Mouse (Mus musculus) midbrain, embryonic 10.5 days (tissue): ENCODE data around the gene Zfp358. TPM values are rescaled to one million over a fixed set of nuclear protein-coding genes. Genes with fewer than 3 reads are reported as not detected.

Experiments used
- DNase-seq: peaks from one replicate; pipeline ENCODE4 v3.0.0-alpha.2; 2017; ENCODE audit warnings: low spot score
- H3K27ac ChIP-seq: fragments of 300-500 bp; sonication (generic); replicated peaks from 2 replicates; pipeline ENCODE4 v1.5.1; 2016; ENCODE audit warnings: mild to moderate bottlenecking
- H3K27me3 ChIP-seq: fragments of 300-500 bp; sonication (generic); 2 replicates; pipeline ENCODE4 v1.6.1; 2016; ENCODE audit warnings: low read depth, mild to moderate bottlenecking; ENCODE audit not compliant: poor library complexity, severe bottlenecking
- H3K36me3 ChIP-seq: fragments of 300-500 bp; sonication (generic); 2 replicates; pipeline ENCODE4 v1.6.1; 2016; ENCODE audit warnings: mild to moderate bottlenecking, moderate library complexity
- H3K4me1 ChIP-seq: fragments of 300-500 bp; sonication (generic); 2 replicates; pipeline ENCODE4 v1.6.1; 2016
- H3K4me3 ChIP-seq: fragments of 300-500 bp; sonication (generic); 2 replicates; pipeline ENCODE4 v1.5.1; 2016; ENCODE audit warnings: mild to moderate bottlenecking, moderate library complexity
- H3K9me3 ChIP-seq: fragments of 300-500 bp; sonication (generic); replicated peaks from 2 replicates; pipeline ENCODE4 v1.6.1; 2016; ENCODE audit warnings: mild to moderate bottlenecking
- WGBS: fragments of 180-500 bp; shearing (Covaris S2); methylation state at CpG from one replicate; pipeline ENCODE4 v1.1.7; 2016; 5-methylcytosine and 5-hydroxymethylcytosine counted together
- polyA plus RNA-seq: library from polyadenylated mRNA; unstranded; fragments of >200 nt; fragmentation: Nextera tagmentation; extraction: Ambion mirVana; gene quantifications from 2 replicates; pipeline ENCODE4 v1.2.1, GENCODE M21; 2016

The Zfp358 gene
- 69.4 and 80.0 TPM in 2 replicates for polyA plus RNA-seq

DNA sequence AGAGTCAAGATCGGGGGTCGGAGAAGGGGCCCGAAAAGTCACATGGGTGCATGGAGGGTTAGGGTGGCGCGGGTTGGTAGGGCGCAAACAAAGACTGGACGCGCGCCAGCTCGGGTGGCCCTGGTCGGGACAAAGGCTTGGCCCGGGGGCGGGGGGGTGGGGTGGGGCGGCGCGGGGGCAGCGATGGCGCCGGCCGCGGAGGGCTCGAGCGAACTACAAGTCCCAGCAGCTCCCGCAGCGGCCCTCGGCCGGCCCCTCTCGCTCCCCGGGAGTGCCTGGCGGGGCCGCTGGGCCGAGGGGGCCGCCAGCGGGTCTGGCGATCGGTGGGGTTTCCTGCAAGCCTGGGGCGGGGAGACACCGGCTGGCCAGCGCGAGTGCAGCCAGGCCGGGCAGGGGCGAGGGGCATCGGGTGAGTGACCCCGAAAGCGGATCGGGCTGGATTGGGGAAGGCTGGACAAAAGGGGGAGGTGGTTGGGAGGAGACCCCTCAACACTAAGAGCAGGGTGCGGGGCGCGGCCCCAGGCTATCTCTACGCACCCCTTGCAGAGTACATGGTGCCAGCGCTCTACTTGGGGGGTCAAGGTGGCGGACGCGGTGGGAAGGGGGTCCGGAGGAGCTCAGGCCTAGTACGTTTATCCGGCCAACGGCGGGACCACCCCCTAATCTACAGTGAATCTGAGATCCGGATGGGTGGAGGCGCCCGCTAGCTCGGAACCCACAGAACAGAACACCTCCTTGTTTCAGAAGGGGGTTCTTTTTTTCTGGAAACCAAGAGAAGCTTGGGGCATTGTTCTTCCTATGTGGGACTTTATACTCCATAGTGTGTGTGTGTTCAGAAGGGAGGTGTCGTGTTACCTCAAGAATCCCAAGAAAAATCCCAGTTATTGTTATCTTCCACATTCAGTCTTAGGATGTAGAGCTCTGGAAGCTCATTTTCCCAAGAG lies at the start of gene Zfp358:
Gene Zfp358 (plus strand): TSS at position 238 of the 944 bp plus-strand sequence.
- Histone ChIP-seq H3K4me1 (peaks cover 25% of the 10 kb centered on the region), H3K9me3 (peaks cover 23% of the 10 kb centered on the region), H3K27me3 (no peaks in the 10 kb centered on the region), H3K36me3 (peaks cover 42% of the 10 kb centered on the region), H3K4me3 (peak within 1 kb of the TSS; percentile 90), H3K27ac (peak within 1 kb of the TSS; percentile 99)
- peak; percentile 91 for DNase-seq
- 1% methylated on average over 64 of the region's 64 CpGs for WGBS

DNA sequence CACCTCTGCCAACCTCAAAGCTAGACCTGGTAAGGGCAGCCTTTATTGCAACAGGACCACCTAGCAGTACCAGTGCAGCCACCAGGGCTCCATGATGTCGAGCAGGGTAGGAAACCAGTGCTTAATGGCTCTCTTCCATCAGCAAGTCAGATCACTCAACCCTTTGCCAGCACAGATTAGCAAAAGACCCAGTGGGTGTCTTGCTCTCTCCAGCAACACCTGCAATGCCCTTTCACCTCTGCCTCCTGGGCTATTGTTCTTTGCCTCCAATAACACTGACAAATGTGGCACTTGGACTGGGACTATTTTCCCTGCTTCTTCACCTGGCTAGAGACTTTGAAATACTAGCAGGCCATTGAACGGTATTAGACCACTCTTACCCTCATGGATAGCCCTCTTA lies 43.7 kb upstream of the Zfp358 start:
- H3K4me1 ChIP-seq = no peaks in the 10 kb centered on the region
- no peaks in the 10 kb centered on the region for H3K27me3 ChIP-seq
- no peak overlapping the region for H3K27ac ChIP-seq
- H3K36me3 ChIP-seq = peaks cover 89% of the 10 kb centered on the region
- no peaks in the 10 kb centered on the region for H3K9me3 ChIP-seq
- H3K4me3 ChIP-seq = no peak overlapping the region
- DNase-seq = no peak
- 89% methylated on average over 2 of the region's 2 CpGs for WGBS

DNA sequence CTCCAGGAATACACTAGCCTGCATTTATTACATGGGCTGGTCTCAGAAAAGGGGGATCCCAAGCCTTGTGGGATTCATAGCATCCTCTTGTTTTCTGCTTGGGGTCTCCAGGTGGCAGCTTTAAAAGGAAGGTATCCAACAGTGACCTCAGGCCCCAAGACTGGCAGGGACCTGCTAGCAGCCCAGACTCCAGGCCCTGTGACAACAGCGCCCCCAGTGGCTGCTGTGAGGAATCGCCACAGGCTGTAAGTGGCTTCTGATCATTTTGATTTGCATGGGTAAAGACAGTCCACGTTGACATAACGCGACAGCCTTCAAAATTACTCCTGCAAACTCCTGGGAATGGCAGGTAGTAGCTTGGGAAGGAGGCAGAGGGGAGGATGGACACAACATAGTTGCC lies 42.3 kb upstream of the Zfp358 start:
- Histone ChIP-seq H3K4me1 (no peaks in the 10 kb centered on the region), H3K9me3 (no peaks in the 10 kb centered on the region), H3K27me3 (no peaks in the 10 kb centered on the region), H3K4me3 (no peak overlapping the region), H3K27ac (no peak overlapping the region), H3K36me3 (peaks cover 91% of the 10 kb centered on the region)
- 36% methylated on average over 5 of the region's 5 CpGs for WGBS
- peak; percentile 51 for DNase-seq

DNA sequence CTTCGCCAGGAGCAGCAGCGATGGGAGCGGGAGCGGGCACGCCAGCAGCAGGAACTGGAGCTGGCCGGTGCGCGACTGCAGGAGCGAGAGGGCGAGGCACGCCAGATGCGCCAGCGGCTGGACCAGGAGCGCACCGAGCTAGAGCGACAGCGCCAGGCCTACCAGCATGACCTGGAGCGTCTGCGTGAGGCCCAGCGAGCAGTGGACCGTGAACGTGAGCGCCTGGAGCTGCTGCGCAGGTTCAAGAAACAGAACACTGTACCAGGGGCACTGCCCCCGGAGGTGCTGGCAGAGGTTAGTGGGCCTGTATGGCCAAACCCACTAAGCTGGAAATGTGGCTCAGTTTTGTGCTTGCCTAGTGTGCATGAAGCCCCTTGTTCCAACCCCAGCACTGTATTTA lies 40.9 kb upstream of the Zfp358 start:
- Histone ChIP-seq H3K9me3 (no peaks in the 10 kb centered on the region), H3K4me1 (no peaks in the 10 kb centered on the region), H3K4me3 (no peak overlapping the region), H3K27me3 (no peaks in the 10 kb centered on the region), H3K36me3 (peaks cover 93% of the 10 kb centered on the region), H3K27ac (no peak overlapping the region)
- no peak for DNase-seq
- 95% methylated on average over 25 of the region's 25 CpGs for WGBS

DNA sequence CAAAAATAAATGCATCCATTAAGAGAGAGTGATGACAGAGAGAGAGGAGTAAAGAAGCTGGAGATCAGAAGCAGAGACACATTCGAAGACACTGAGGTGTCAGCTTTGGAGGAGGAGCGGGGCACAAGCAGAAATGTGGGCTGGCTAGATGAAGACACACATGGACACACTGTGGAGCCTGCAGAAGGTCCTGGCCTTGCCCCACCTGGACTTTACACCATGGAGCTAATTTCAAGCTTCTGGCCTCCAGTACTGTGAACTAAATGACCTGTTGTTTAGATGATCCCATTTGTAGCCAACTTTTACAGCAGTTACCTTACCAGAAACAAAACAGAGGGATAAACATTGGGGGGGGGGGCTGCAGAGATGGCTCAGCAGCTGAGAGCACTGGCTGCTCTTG lies 29.7 kb upstream of the Zfp358 start:
- WGBS = 89% methylated on average over 2 of the region's 2 CpGs
- H3K27me3 ChIP-seq = no peaks in the 10 kb centered on the region
- DNase-seq = no peak

DNA sequence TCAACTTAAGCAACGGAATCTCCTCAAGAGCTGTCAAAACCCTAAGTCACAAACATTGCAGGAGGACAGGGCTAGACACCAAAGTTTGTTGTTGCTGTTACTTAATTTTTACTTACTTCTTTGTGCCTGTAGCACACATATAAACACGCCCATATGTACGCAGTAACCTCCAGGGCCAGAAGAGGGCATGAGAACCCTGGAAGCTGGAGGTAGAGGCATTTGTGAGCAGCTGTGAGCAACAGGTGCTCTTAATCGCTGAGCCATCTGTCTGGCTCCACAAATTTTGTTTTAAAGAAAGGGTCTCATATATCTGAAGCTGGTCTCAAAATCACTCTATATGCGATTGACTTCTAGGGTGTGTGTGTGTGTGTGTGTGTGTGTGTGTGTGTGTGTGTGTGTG lies 28.6 kb upstream of the Zfp358 start:
- H3K27me3 ChIP-seq = no peaks in the 10 kb centered on the region
- H3K9me3 ChIP-seq = no peaks in the 10 kb centered on the region
- H3K36me3 ChIP-seq = peaks cover 2% of the 10 kb centered on the region; the same call in 1 of the 2 replicates
- 66% methylated on average over 5 of the region's 5 CpGs for WGBS
- H3K4me1 ChIP-seq = peaks cover 11% of the 10 kb centered on the region
- DNase-seq = peak; percentile 53
- H3K27ac ChIP-seq = 0 out of 2 replicates have a peak overlapping the region, but pooled peaks have one; percentile 13
- H3K4me3 ChIP-seq = no peak overlapping the region

More for the DNA sequence above, 29.7 kb upstream of the Zfp358 start:
- H3K9me3 ChIP-seq = no peaks in the 10 kb centered on the region
- H3K4me3 ChIP-seq = no peak overlapping the region
- H3K27ac ChIP-seq = no peak overlapping the region
- H3K36me3 ChIP-seq = peaks cover 12% of the 10 kb centered on the region
- peaks cover 10% of the 10 kb centered on the region for H3K4me1 ChIP-seq

DNA sequence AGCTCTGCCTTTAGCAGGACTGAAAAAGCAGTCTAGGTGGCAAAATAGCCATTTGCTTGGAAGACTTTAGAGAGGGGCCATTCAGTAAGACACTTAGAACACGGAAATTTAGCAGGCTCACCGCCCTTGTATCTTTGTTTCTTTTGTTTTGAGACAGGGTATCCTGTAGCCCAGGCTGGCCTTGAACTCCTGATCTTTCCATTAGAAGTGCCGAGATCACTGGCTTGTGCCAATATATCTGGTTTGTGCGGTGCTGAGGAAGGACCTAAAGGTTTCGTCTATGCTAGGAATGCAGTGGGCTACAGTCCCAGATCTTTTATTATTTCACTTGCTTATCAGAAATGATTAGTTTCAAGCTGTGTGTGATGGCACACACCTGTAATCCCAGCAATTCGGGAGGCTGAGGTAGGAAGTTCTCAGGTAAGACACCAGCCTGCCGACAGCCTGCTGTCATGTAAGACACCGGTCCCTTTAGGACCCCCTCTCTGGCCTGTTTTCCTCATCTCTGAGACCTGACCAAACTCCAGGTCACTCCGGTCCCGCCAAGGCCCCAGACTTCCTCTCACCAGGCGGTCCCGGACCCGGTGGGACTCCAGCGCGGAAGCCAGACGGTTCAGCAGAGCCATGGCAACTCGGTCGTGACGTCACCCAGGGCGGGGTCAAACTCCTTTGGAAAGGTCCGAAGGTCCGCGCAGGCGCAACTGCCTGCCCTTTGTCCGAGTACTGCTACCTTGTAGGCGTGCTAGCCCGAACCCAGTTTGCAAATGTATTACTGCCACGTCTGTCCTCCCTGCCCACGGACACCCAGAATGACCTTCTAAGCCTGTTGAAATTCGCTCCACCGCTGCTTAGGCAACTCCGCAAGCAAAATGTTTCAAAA lies 25.7 kb upstream of the Zfp358 start, which contains the start of gene Pex11g:
Gene Pex11g (minus strand): TSS at position 675 of the 880 bp plus-strand sequence.
- Histone ChIP-seq H3K27me3 (no peaks in the 10 kb centered on the region), H3K4me3 (peak within 1 kb of the TSS; percentile 58), H3K36me3 (no peaks in the 10 kb centered on the region), H3K9me3 (no peaks in the 10 kb centered on the region), H3K4me1 (peaks cover 11% of the 10 kb centered on the region), H3K27ac (peak within 1 kb of the TSS; percentile 96)
- DNase-seq = peak; percentile 99
- WGBS = 9% methylated on average over 32 of the region's 32 CpGs

DNA sequence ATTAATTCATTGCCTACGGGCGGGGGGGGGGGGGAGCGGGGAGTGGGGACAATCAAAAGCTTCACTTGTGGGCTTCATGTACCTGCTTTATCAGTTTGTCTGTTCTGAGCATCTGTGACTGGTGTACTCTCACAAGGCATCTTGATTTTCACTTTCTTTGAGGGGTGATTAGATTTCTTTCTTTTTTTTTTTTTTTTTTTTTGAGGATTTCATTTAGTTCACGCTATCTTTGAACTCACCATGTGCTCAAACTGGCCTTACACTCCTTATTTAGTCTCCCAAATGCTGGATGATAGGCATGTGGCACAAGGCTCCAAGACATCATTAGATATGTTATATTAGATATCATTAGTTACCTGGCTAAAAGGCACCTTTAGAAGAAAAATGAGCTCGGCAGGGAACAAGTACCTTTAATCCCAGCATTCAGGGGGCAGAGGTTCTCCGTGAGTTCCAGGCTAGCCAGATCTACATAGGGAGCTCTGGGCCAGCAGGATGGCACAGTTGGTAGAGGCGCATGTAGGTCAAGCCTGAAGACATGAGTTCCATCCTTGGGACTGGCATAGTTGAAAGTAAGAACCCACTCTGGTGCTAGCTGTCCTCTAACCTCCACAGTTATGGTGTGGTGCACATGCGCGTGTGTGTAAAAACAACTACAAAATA lies 24.9 kb upstream of the Zfp358 start:
- 51% methylated on average over 9 of the region's 9 CpGs for WGBS
- H3K9me3 ChIP-seq = no peaks in the 10 kb centered on the region
- DNase-seq = no peak
- H3K27ac ChIP-seq = peak overlapping the region; percentile 96
- H3K4me1 ChIP-seq = peaks cover 11% of the 10 kb centered on the region
- H3K27me3 ChIP-seq = no peaks in the 10 kb centered on the region
- H3K4me3 ChIP-seq = peak overlapping the region; percentile 58
- H3K36me3 ChIP-seq = no peaks in the 10 kb centered on the region

DNA sequence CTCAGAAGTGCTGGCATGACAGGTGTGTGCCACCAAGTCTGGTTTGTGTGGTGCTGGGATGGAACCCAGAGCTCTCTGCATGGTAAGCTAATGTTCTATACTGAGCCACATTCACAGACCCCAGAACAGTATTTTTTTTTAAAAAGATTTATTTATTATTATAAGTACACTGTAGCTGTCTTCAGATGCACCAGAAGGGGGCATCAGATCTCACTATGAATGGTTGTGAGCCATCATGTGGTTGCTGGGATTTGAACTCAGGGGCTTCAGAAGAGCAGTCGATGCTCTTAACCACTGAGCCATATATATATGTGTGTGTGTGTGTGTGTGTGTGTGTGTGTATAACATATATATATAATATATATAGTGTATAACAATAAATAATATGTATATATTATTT lies 24.1 kb upstream of the Zfp358 start:
- WGBS = 81% methylated on average over 1 of the region's 1 CpGs
- no peak for DNase-seq
- H3K4me1 ChIP-seq = peaks cover 11% of the 10 kb centered on the region

DNA sequence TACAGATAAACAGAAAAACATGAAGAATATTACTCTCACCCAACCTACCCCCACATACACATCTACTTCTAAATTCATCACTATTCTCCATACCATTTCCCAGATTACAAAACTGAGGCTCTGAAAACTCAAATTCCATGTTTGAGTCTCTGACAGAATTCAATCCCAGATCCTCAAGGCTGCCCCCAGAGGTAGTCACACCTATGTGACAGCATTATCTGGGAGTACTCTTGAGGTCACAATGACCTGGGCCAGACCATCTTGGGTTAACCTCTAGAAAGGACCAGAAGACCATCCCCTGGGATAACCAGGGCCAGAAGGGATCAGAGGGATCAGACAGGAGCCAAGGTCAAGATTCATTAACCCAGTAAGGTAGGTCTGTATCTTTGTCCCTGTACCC lies 22.4 kb upstream of the Zfp358 start, which contains the start of gene Tex45:
Gene Tex45 (plus strand): TSS at position 301 of the 400 bp plus-strand sequence.
- no peaks in the 10 kb centered on the region for H3K9me3 ChIP-seq
- H3K27me3 ChIP-seq = peaks cover 7% of the 10 kb centered on the region
- no peak within 1 kb of the TSS for H3K27ac ChIP-seq
- no peak within 1 kb of the TSS for H3K4me3 ChIP-seq
- H3K4me1 ChIP-seq = peaks cover 11% of the 10 kb centered on the region
- H3K36me3 ChIP-seq = no peaks in the 10 kb centered on the region
- no peak for DNase-seq

More for the DNA sequence above, 24.1 kb upstream of the Zfp358 start:
- H3K27ac ChIP-seq = no peak overlapping the region
- H3K36me3 ChIP-seq = no peaks in the 10 kb centered on the region
- H3K9me3 ChIP-seq = no peaks in the 10 kb centered on the region
- H3K4me3 ChIP-seq = no peak overlapping the region
- no peaks in the 10 kb centered on the region for H3K27me3 ChIP-seq

DNA sequence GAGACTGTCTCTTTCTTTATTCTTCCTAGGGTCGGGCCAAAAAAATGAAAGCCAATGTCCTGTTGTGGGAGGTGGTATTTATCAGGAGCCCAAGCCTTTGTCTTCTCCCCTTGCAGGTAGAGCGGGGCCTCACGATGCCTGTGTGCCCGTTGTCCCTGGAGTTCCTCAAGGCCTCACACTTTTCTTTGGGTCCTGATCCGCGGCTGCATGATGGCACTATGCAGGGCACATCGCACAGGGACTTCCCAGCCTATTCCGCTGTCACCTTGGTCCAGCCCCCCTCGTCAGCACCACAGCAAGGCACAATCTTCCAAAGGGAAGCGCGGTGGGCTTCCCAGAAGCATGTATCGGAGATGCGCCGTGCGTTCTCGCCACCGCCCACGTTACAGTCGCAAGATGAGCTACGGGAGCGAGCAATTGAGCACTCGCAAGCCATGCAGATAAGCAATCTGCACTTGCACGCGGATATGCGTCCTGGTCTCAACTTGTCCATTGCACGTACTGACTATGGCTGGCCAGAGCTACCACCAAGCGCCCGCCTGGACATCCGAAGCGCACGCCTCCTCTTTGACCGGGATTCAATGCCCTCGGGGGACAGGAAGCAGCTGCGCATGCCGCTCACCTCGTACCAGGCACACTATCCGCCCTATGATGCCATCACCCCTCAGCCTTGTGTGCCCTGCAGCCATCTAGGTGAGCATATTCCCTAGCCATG lies 17.1 kb upstream of the Zfp358 start:
- 30% methylated on average over 37 of the region's 37 CpGs for WGBS
- no peaks in the 10 kb centered on the region for H3K36me3 ChIP-seq
- no peaks in the 10 kb centered on the region for H3K4me1 ChIP-seq
- peak overlapping the region; percentile 40 for H3K4me3 ChIP-seq
- no peaks in the 10 kb centered on the region for H3K9me3 ChIP-seq
- DNase-seq = no peak
- H3K27ac ChIP-seq = no peak overlapping the region; the same call in 1 of the 2 replicates
- peaks cover 30% of the 10 kb centered on the region for H3K27me3 ChIP-seq
